Mouse (Mus musculus): ENCODE results near the gene Uqcc3.
"Not testable (repeated sequence)": the region's sequence is repeated elsewhere in the genome, so short reads cannot be mapped to it uniquely, and the experiment has no call there.

Gene Uqcc3

DNA sequence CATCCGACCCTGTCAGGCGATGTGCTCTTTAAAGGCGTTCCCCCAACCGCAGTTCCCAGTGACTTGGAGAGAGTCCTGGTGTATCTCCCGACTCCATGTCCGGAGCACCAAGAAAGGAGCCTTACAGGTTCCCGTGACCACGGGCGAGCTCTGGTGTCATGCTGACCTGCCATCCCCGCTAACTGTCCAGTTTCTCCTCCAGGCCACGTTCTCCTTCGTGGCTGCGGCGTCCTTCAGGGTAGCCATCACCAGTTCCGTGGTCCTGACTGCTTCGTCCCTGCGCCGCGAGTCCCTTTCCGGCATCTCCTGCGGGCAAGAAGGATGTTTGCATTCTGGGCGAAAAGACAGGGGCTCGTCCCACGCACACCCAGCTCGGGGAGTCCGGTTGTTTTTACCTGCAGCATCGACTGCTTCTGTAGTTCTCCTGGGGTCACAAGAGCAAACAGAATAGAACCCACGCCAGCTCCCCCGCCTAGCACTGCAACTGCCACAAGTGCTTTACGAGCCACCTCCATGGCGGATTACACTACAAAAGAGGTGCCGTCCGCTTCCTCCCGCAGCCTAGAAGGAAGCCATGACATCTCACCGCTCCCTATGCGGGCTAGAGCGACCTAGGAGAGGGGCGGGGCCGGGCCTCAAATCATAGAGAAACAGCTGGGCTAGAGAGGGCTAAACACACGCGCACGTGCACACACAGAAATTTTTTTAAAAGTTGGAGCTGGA lies at the start of gene Uqcc3:
Gene Uqcc3, minus strand, starts transcription at position 613 of the 723 bp plus-strand sequence.
- CTCF ChIA-PET, result interaction anchor here (0.9 kb wide), 1 partner anchor 229 kb away, joined by 3 read pairs; no protein-coding TSS in a partner anchor

DNA sequence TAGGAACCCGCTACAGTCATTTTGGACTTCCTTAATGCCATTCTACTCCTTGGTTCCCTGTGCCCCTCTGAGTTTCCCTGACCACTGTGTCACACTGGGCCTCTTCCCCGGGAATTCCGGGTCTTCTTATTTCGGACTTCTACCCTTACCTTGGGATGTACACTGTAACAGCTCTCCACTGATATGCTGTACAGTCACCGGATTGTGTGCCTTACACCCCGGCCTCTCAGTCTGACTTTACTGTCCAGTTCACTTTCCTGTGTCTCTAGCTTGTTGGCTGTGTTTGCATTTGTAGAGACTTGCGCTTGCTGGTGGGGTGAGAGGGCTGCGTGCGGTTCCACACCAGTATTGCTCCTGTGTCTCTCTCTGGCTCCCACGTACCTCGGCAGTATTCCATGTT lies 49.4 kb upstream of the Uqcc3 start:
- CTCF ChIA-PET, result interaction anchor here (0.6 to 1.0 kb wide), 2 partner anchors 35 to 106 kb away, joined by 3 read pairs; no protein-coding TSS in a partner anchor

DNA sequence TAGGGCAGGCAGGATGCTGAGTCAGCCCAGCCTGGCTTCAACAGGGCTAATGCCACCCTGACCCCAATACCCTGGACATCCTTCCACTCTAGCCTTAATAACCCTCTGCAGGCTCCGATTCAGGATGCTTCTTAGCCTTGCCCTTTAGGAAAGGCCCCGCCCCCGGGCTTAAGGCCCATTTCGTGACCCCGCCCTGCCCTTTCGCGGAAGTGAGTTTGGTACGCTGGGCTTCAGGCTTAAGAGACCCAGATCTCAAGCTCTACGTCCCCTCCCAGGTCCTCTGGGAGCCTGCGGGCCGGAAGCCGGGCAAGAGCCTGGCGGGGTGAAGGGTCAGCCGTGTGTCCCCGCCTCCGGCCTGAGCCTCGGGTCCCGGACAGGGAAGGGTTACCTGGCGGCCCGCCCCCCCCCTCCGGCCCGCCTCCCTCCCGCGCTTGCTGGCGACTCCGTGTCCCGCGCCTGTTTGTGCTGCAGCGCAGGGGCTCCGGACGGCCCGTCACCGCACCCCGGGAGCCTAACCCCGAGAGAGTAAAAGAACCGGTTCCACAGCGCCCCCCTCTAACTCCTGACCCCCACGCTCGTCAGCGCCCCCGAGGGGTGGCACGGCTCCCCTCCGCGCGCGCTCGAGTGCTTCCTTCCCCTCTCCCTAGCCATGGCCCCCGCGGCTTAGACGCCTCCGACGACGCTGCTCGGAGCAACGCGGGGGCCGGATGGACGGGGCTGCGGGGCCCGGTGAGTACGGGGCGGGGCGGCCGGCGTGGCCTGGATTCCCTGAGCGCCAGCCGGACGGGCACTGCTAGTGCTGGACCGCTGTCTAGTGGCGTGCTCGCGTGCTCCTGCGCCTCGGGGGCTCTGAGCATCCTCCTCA lies 48.7 kb upstream of the Uqcc3 start, which contains the start of the genes Rom1 and Eml3:
Gene Rom1, minus strand, starts transcription at position 133 of the 865 bp plus-strand sequence.
Gene Eml3, plus strand, starts transcription at position 329 of the 865 bp plus-strand sequence.
- CTCF ChIA-PET, result interaction anchor here (0.8 to 1.0 kb wide), 3 partner anchors 9 to 35 kb away, joined by 3 to 5 read pairs (median 3); partner anchors contain the start of gene B3gat3

DNA sequence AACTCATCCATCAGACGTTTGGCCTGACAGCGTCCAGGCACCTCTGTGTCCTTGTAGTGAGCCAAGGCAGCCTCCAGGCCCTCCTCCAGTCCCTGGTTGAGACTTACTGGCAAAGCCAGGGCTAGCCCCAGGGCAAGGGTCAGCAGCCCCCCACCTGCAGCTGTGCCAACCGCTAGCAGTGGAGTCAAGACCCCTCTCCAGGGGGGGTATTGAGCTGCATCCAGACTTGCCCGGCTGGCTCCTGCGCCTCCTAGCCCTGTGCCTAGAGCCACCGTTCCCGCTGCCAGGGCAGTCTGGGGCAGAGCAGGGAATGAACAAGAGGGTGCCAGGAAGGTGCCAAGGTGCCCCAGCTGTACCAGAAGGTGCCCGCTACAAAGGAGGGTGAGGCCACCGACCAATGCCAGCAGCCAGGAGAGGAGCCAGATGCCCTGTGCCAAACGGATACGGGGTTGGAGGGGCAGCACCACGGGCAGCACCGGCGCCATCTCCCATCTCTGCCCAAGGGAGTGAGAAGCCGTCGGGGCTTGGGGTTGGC lies 48.0 kb upstream of the Uqcc3 start:
- CTCF ChIA-PET, result interaction anchor here (0.8 to 1.0 kb wide), 2 partner anchors 9 to 23 kb away, joined by 3 to 5 read pairs; partner anchors contain the start of gene B3gat3

DNA sequence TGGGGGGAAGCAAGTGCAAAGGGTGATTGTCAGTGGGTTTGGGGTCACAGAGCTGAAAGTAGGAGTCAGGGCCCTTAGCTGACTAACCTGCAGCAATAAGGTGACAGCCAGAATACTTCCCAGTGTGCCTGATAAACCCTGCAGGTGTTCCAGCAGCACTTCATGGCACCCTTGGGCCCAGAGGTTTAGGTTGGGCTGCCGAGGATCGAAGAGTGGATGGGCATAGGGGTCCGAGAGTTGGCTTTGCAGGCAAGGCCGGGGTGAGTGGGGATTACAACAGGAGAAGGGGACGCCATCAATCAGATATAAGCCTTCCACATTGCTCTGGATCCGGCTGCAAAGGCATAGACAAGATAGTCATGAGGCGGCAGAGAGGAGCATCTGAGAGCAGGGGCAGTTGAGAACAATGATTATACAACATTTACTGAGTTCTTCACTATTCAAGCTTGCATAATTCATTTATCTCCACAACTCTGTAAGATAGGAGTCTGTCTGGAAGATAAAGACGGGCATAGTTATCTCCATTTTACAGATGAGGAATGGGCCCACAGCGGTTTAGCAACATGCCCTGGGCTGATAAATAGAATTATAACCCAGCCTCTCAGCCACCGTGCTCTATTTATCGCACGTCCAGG lies 47.3 kb upstream of the Uqcc3 start:
- CTCF ChIA-PET, result no interaction called here

DNA sequence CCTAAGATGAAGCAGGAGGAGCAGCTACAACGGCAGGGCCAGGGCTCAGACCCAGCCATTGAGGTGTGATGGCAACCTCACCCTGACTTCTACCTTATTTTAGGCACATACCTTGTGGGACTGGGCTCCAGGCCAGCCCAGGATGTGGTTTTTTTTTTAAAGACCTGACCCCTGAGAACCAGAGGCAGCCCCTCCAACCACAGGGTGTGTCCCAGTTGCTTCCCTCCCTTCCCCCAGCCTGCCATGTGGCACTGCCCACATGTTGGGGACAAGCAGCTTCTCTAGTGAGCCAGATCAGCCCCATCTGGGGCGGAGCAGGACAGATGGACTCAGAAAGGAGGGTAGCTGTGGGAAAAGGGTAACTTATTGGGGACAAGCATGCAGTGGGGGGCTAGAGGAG lies 46.0 kb upstream of the Uqcc3 start:
- CTCF ChIA-PET, result interaction anchor here (0.6 kb wide), 1 partner anchor 88 kb away, joined by 8 read pairs; the partner anchor contains the start of gene Gng3

DNA sequence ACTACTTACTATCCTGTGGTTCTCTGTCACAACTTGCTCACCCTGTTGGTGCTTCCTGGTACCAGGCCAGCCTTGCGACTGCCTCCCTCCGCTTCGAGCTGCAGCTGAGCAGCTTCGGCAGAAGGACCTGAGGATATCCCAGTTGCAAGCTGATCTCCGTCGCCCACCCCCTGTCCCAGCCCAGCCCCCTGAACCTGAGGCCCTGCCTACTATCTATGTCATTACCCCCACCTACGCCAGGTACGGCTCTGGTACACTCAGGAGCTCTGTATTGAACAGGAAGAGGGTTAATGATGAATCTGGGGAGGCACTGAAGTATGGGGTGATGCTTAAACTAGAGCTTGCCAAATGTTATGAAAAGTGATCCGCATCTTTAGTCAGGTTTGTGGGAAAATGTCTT lies 41.0 kb upstream of the Uqcc3 start:
- CTCF ChIA-PET, result interaction anchor here (0.7 kb wide), 3 partner anchors 24 to 119 kb away, joined by 3 read pairs; partner anchors contain the start of gene Zbtb3

DNA sequence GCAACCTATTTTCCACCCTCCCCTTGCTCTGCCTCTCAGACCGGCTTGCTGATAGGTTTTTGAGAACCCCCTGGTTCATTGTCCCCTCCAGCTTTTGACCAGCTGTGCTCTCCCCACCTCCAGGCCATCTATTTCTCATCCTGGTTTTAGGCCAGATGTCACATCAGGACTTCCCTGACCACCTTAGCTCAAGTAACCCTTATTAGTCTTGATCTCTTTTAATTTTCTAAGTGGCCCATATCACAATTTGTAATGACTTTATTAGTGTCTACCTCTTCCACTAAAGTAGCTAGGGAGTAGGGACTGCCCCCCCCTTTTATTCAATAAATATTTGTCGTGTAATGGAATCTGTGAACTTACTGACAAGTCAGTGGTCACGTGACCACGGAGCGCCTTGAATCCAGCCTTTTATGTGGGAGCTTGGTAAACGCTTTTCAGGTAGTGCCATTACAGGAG lies 40.1 kb upstream of the Uqcc3 start:
- CTCF ChIA-PET, result interaction anchor here (0.7 kb wide), 1 partner anchor 118 kb away, joined by 3 read pairs; the partner anchor contains the start of gene Zbtb3

DNA sequence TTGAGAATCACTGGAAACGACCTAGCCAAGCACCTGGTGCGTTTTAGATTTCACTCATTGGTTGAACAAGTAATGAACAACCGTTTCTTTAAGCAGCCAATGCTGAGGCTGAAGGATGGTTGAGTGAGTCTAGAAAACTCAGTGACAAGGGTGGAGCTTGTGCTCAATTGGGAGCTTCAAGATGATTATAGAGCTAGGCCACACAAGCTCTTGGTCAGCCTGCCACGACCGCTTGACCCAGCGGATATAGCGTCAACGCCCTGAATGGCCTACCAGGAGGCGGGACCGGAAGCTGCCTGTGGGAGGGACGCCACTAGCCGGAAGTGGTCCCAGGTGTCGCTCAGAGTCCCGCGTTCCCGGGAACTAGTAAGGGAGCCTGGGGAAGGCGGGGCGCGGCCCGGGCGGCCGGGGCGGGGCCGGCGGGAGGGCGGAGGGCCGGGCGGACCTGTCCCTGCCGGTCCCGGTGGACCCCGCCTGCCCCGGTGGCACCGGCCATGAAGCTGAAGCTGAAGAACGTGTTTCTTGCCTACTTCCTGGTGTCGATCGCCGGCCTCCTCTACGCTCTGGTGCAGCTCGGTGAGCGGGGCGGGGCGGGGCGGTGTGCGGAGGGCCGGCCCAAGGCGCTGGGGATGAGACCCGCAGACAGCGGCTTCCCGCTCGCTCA lies 39.5 kb upstream of the Uqcc3 start, which contains the start of gene B3gat3:
Gene B3gat3, plus strand, starts transcription at position 302 of the 664 bp plus-strand sequence.
- CTCF ChIA-PET, result interaction anchor here (0.9 kb wide), 1 partner anchor 9 kb away, joined by 5 read pairs; the partner anchor contains the start of genes Eml3 and Rom1

DNA sequence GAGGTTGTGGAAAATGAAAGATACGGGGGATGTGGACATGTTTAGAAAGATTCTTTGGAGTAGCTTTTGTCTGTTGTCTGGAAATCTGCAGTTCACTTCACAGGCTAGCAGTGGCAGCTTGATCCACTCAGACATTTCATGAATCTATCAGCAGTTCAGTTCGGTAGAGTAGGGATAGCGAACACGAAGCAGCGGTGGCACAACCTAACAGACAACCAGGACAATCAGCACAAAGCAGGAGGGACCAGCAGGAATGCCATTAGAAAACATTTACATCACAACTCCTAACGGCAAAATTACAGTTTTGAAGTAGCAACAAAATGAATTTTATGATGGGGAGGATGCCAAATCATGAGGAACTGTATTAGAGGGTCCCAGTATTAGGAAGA lies 39.0 kb upstream of the Uqcc3 start:
- CTCF ChIA-PET, result interaction anchor here (0.9 kb wide), 1 partner anchor 10 kb away, joined by 5 read pairs; the partner anchor contains the start of genes Eml3 and Rom1

DNA sequence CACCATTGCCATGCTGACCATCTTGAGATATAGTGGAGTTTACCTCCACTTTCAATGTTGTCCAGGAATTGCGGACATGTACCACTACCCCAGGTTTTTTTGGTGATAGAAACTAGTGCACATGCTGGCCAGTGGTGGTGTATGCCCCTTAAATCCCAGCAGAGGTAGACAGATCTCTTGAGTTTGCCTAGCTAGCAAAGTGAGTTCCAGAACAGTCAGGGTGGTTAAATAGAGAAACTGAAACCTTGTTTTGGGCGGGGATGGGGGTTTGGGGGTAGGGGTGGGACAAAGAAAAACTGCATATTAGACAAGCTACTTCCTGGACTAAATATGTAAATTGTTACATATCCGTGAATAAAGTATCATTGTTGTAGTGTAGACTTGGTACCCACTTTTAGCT lies 38.3 kb upstream of the Uqcc3 start:
- CTCF ChIA-PET, result no interaction called here

DNA sequence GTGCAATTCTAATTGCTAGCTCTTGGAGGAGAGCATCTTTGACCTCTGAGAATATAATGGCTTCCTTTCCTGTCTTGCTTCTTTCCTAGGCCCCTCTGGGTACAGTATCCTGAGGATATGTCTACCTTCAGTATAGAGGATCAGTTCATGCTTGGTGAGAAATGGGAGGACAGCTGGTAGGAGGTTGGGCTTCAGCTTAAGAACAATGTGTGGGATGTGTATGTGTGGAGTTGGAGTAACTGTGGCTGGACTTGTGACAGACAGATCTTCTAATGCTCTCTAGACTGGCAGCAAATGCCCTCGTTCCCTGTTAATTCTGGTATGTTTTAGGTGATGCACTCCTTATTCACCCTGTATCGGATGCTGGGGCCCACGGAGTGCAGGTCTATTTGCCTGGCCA lies 33.5 kb upstream of the Uqcc3 start:
- CTCF ChIA-PET, result no interaction called here

DNA sequence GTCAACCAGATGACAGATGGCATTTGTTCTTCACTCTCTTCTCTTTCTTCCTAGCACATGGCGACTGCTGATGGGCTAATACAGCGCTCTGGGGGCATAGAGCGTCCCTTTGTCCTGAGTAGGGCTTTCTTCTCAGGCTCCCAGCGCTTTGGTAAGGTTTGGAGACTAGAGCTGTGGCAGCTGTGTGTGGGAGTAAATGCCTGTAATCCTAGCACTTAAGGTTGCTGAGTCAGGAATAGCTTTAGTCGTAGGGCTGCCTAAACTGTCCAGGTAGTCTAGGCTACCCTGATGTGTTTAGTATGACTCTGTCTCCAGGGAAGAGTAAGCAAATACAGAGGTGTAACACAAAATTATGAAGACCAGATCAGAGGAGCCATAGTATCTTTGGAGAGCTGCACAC lies 31.1 kb upstream of the Uqcc3 start:
- CTCF ChIA-PET, result no interaction called here

DNA sequence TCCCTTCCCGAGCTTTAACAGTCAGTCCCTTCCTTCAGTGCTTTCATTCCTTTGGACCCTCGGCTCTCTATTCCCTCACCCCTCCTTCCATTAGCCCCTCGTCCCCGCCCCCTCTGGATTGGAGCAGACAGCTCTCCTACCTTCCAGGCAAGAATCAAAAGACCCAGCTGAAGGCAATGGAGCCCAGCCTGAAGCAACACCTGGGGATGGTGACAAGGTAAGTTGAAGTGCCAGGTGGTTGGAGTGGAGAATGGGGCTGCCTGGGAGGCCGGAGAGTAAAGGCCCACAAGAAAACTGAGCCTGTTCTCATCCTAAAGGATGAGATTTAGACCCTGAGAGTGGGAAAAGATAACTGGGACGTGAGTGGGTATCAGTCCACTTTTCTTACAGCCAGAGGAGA lies 27.8 kb upstream of the Uqcc3 start:
- CTCF ChIA-PET, result no interaction called here

DNA sequence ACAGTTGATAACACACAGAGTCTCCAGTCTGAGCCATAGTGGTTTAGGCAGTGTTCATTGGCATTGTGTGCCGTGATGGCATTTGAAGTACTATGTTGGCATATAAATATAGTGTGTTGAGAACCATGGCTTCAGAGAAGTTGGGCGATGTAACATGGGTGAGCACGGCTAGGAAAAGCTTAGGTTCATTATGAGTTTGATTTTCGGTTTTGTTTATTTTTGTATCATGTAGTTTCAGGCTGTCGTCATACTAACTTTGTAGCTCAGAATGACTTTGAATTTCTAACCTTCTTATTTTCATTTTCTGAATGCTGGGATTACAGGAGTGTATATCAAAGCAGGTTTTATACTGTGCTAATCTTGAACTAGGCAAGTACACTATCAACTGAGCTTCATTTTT lies 22.7 kb upstream of the Uqcc3 start:
- CTCF ChIA-PET, result no interaction called here

DNA sequence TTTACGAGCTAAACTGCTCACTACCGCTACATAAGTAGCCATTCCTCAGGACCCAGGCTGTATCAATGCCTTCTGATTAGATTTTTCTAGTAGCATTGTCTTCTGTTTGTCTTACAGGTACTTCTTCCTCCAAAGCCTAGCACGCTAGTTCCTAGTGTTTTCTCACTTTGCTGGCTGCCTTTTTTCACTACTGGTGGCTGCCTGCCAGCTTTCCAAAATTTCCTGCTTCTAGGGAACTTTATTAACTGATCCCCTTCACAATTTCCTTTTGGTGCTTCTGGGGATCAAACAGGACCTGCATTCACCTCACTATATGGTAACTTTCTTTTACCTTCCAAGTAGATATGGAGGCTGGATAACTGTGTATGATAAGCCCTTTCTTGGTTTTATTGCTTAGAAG lies 18.4 kb upstream of the Uqcc3 start:
- CTCF ChIA-PET, result no interaction called here

DNA sequence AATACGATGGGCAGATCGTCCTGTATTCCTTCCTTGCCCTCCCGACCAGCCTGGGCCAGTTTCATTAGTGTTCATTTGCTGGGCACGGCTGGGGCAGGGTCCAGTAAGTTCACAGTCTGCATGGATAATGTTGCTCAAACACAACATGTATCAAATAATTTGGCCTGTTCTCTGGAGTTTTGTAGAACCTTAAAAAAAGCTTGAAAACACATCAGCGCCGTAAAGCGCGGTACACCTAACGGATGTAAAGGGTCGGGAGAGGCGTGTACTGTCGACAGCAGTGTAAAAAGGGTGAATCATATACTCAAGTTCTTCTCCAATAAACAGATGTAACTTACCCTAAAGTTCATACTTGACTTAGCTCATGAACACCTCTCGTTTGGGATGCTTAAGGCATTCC lies 17.9 kb upstream of the Uqcc3 start:
- CTCF ChIA-PET, result no interaction called here

DNA sequence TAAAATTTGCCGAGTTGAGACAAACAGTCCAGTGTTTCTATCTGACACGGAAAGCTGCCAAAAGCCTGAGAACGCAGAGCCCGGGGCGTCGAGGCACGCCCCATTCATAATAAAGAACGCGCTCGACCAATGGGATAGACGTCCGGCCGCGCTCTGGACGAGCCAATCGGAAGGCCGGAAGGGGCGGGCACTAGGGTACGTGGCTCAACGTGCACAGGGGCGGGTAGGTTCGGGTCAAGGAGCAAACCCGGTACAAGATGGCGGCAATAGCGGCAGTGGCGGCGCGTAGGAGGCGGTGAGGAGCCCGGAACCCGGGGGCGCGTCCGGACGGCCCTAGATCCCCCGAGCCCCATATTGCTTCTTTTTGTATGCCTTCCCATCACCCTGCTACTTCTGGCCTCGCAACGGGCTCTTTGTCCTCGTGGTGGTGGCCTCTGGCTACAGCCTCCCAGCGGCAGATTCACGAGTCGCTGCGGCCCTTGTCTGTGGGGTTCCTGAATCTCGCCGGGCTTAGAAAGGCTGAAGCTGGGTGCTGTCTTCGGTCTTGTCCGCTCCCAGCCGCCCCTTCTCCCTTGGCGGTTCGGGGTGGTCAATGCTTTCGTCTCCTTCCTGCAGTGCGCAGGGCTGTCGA lies 17.3 kb upstream of the Uqcc3 start, which contains the start of gene Ganab:
Gene Ganab, plus strand, starts transcription at position 207 of the 631 bp plus-strand sequence.
- CTCF ChIA-PET, result no interaction called here

DNA sequence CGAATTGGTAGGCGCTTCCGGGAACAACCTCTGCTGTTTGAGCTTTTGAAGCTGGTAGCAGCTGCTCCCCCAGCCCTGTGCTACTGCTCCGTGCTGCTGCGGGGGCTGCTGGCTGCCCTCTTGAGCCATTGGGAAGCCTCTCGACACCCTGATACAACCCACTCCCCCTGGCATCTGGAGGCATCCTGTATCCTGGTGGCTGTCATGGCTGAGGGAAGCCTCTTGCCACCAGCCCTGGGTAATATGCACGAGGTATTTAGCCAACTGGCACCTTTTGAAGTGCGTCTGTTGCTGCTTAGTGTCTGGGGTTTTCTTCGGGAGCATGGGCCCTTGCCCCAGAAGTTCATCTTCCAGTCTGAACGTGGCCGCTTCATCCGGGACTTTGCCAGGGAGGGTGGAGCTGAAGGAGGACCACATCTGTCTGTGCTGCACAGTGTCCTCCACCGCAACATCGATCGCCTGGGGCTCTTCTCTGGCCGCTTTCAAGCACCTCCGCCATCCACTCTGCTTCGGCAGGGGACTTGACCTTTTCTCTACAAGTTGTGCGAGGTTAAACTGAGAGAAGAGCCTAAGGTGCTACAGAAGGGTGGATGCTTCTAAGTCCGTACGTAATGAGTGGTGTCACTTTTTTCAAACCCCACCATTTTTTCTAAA lies 16.6 kb upstream of the Uqcc3 start:
- CTCF ChIA-PET, result not testable (repeated sequence)

DNA sequence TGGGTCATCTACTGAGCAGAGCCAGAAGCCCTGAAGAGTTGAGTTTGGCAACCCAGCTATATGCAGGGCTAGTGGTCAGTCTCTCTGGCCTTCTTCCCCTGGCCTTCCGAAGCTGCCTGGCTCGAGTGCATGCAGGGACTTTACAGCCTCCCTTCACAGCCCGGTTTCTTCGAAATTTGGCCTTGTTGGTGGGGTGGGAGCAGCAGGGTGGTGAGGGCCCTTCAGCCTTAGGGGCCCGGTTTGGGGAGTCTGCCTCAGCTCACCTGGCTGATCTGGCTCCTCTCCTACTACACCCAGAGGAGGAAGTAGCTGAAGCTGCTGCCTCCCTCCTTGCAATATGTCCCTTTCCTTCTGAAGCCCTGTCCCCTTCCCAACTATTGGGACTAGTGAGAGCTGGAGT lies 15.5 kb upstream of the Uqcc3 start:
- CTCF ChIA-PET, result not testable (repeated sequence)

Data from spleen, embryonic (tissue).